Mouse (Mus musculus): Measurements from ENCODE around the gene Zfp334. TPM values are rescaled to one million over a fixed set of nuclear protein-coding genes. Genes with fewer than 3 reads are reported as not detected.

Zfp334 gene
- polyA plus RNA-seq, 1 experiment from 2014 or later, result 8.9 TPM

GRCm38 (mm10) chr2:165407700-165408301, 19.7 kb upstream of the Zfp334 start:
- no peaks in the 10 kb centered on the region for H3K4me1 ChIP-seq (ENCODE audit: insufficient read depth, low read length)
- no peaks in the 10 kb centered on the region; the same call in 1 of the 2 replicates for H3K9me3 ChIP-seq (ENCODE audit: low read length)
- no peak overlapping the region for H3K27ac ChIP-seq (ENCODE audit: low read length)
- H3K9ac ChIP-seq (replicated peaks; ENCODE audit: low read length), result no peak overlapping the region
- no peak overlapping the region for H3K4me3 ChIP-seq (ENCODE audit: low read length)
- WGBS, result 48% methylated on average over 10 of the region's 10 CpGs
- H3K36me3 ChIP-seq (ENCODE audit: insufficient read depth, low read length), result no peaks in the 10 kb centered on the region
- no peaks in the 10 kb centered on the region for H3K27me3 ChIP-seq (ENCODE audit: insufficient read depth, low read length)
- H3K4me2 ChIP-seq (replicated peaks; ENCODE audit: low read depth, low read length), result no peak overlapping the region
- no peak for ATAC-seq (ENCODE audit: low FRiP score, low TSS enrichment)

DNA sequence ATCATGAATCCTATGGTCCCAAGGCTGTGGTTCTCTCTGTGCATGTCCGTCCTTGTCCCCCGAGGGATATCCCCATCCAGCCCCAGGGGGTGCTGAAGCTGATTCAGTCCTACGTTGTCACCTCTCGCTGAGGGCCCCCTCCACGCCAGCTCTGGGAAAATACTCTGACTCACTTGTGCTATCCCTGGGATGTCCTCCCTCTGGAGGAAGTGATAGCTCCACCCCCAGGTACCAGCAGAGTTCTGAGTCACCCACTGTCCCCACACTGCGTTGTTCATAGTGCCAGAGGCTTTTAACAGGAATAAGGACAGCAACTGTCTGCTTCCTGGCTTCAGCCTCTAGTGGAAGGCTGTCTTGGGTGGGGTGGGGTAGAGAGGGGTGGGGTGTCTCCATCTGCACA, 17.3 kb upstream of the Zfp334 start:
- H3K9me3 ChIP-seq (ENCODE audit: low read length), result no peaks in the 10 kb centered on the region; the same call in 1 of the 2 replicates
- no peak overlapping the region for H3K27ac ChIP-seq (ENCODE audit: low read length)
- 55% methylated on average over 6 of the region's 6 CpGs for WGBS
- no peaks in the 10 kb centered on the region for H3K4me1 ChIP-seq (ENCODE audit: insufficient read depth, low read length)
- no peaks in the 10 kb centered on the region for H3K27me3 ChIP-seq (ENCODE audit: insufficient read depth, low read length)
- no peak overlapping the region for H3K4me3 ChIP-seq (ENCODE audit: low read length)
- no peak overlapping the region for H3K4me2 ChIP-seq (replicated peaks; ENCODE audit: low read depth, low read length)
- ATAC-seq (ENCODE audit: low FRiP score, low TSS enrichment), result no peak
- H3K9ac ChIP-seq (replicated peaks; ENCODE audit: low read length), result no peak overlapping the region
- no peaks in the 10 kb centered on the region for H3K36me3 ChIP-seq (ENCODE audit: insufficient read depth, low read length)

DNA sequence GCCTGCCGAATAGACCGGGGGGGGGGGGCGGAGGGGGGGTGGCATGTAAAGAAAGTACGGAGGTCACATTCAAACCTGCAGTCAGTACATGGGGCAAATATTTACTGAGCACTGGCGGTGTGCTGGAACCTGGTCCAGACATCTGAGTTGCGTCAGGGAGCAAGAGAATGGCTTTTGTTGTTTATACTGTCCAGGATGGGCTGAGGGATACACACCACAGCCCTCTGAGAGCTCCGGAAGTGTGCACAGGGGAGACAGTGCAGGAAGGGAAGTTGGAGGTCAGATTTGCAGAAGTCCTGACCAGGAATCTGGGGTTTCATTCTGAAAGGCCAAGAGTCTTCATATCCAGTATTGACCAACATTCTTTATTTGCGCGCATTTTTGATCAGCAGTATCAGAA, 16.9 kb upstream of the Zfp334 start:
- ATAC-seq (ENCODE audit: low FRiP score, low TSS enrichment), result no peak
- Histone ChIP-seq H3K4me1 (ENCODE audit: insufficient read depth, low read length) (no peaks in the 10 kb centered on the region), H3K27me3 (ENCODE audit: insufficient read depth, low read length) (no peaks in the 10 kb centered on the region), H3K4me3 (ENCODE audit: low read length) (no peak overlapping the region), H3K36me3 (ENCODE audit: insufficient read depth, low read length) (no peaks in the 10 kb centered on the region), H3K9me3 (ENCODE audit: low read length) (no peaks in the 10 kb centered on the region; the same call in 1 of the 2 replicates), H3K9ac (replicated peaks; ENCODE audit: low read length) (no peak overlapping the region), H3K27ac (ENCODE audit: low read length) (no peak overlapping the region), H3K4me2 (replicated peaks; ENCODE audit: low read depth, low read length) (no peak overlapping the region)
- 64% methylated on average over 9 of the region's 9 CpGs for WGBS

DNA sequence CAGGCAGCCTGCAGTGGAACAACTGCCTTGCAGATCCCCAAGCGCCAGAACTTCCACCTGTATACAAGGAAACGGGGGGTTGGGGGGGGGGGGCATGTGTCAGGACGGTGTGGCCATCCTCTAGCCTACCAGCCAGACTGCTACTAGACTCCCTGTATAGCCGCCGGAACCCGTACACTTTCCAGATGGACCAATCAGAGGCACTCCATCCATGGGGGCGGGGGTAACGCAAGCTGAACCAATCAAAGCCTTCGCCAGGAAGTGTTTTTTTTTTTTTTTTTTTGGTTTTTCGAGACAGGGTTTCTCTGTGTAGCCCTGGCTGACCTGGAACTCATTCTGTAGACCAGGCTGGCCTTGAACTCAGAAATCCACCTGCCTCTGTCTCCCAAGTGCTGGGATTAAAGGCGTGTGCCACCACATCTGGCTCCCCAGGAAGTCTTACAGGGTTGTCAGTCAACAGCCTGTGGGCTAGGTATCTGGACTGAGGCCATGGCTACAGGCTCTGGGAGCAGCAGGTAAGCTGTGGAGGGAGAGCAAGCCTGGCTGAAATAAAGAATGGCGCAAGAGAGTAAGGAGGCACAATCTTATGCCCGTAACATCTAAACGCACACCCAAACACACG, 10.2 kb upstream of the Zfp334 start:
- H3K9ac ChIP-seq (replicated peaks; ENCODE audit: low read length), result no peak overlapping the region
- no peaks in the 10 kb centered on the region for H3K36me3 ChIP-seq (ENCODE audit: insufficient read depth, low read length)
- H3K9me3 ChIP-seq (ENCODE audit: low read length), result peaks cover 4% of the 10 kb centered on the region; the same call in 1 of the 2 replicates
- H3K4me1 ChIP-seq (ENCODE audit: insufficient read depth, low read length), result peaks cover 8% of the 10 kb centered on the region; the same call in 1 of the 2 replicates
- no peak for ATAC-seq (ENCODE audit: low FRiP score, low TSS enrichment)
- H3K4me3 ChIP-seq (ENCODE audit: low read length), result no peak overlapping the region
- no peak overlapping the region for H3K27ac ChIP-seq (ENCODE audit: low read length)
- no peaks in the 10 kb centered on the region for H3K27me3 ChIP-seq (ENCODE audit: insufficient read depth, low read length)
- H3K4me2 ChIP-seq (replicated peaks; ENCODE audit: low read depth, low read length), result no peak overlapping the region
- WGBS, result 61% methylated on average over 15 of the region's 15 CpGs

DNA sequence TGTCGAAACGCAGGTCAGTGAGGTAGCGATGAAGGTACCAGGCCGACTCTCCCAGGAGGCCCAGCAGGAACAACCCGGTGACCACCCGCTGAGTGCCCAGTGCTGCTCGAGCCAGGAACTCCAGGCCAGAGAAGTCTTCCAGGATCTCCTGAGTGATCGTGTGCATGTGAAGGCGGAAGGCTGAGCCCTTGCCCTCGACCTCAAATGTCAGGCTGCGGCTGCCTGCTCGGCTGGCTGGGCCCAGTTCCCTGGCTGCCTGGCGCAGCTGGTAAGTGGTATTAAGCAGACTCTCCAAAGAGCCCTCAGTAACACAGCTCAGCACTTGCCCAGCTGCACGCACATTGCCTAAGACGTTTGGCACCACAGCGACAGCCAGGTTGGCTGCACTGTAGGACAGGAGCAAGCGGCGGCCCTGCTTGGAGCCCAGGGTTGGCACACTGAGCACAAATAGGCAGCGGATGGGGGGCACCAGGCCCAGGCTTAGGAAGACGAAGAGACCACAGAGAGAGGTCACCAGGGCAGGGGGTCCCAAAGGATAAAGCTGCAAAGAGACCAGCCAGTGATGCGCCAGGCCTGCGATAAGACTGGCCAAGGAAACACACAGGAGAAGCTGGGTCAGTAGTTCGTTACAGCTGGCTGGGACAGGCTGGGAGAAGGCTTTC, 9.6 kb upstream of the Zfp334 start:
- no peak overlapping the region for H3K4me2 ChIP-seq (replicated peaks; ENCODE audit: low read depth, low read length)
- H3K4me1 ChIP-seq (ENCODE audit: insufficient read depth, low read length), result peaks cover 8% of the 10 kb centered on the region; the same call in 1 of the 2 replicates
- no peak for ATAC-seq (ENCODE audit: low FRiP score, low TSS enrichment)
- H3K36me3 ChIP-seq (ENCODE audit: insufficient read depth, low read length), result no peaks in the 10 kb centered on the region
- no peak overlapping the region for H3K27ac ChIP-seq (ENCODE audit: low read length)
- no peak overlapping the region for H3K9ac ChIP-seq (replicated peaks; ENCODE audit: low read length)
- no peaks in the 10 kb centered on the region for H3K27me3 ChIP-seq (ENCODE audit: insufficient read depth, low read length)
- no peak overlapping the region for H3K4me3 ChIP-seq (ENCODE audit: low read length)
- peaks cover 4% of the 10 kb centered on the region; the same call in 1 of the 2 replicates for H3K9me3 ChIP-seq (ENCODE audit: low read length)
- 72% methylated on average over 23 of the region's 23 CpGs for WGBS

- H3K4me3 ChIP-seq (ENCODE audit: low read length), result no peak overlapping the region
- no peak for ATAC-seq (ENCODE audit: low FRiP score, low TSS enrichment)
- 51% methylated on average over 20 of the region's 20 CpGs for WGBS
- no peak overlapping the region for H3K4me2 ChIP-seq (replicated peaks; ENCODE audit: low read depth, low read length)
- no peak overlapping the region for H3K9ac ChIP-seq (replicated peaks; ENCODE audit: low read length)
- no peaks in the 10 kb centered on the region for H3K27me3 ChIP-seq (ENCODE audit: insufficient read depth, low read length)
- H3K27ac ChIP-seq (ENCODE audit: low read length), result no peak overlapping the region
- peaks cover 8% of the 10 kb centered on the region; the same call in 1 of the 2 replicates for H3K4me1 ChIP-seq (ENCODE audit: insufficient read depth, low read length)
- no peaks in the 10 kb centered on the region for H3K36me3 ChIP-seq (ENCODE audit: insufficient read depth, low read length)
- H3K9me3 ChIP-seq (ENCODE audit: low read length), result peaks cover 4% of the 10 kb centered on the region; the same call in 1 of the 2 replicates
Observed at GRCm38 (mm10) chr2:165396831-165397501, 8.9 kb upstream of the Zfp334 start.

DNA sequence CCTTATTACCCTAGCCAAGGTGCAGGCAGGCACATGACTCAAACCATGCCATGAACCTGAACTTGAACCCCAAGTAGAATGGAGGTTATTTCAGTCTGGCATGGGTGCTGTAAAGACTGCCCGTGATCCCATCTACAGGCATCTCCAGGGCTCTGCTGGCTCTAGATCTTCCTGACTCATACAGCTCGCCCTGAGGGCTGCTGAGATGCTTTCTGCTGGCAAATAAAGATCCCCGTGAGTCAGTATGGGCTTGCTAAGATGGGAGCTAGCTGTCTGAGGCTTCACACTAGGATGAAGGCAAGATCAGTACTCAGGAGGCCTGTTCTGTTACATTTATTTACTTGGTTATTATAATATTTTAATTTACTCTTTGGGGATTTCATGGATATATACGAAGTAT, 4.1 kb upstream of the Zfp334 start:
- 85% methylated on average over 4 of the region's 4 CpGs for WGBS
- no peak for ATAC-seq (ENCODE audit: low FRiP score, low TSS enrichment)
- no peaks in the 10 kb centered on the region for H3K36me3 ChIP-seq (ENCODE audit: insufficient read depth, low read length)
- no peak overlapping the region for H3K27ac ChIP-seq (ENCODE audit: low read length)
- H3K9ac ChIP-seq (replicated peaks; ENCODE audit: low read length), result no peak overlapping the region
- H3K9me3 ChIP-seq (ENCODE audit: low read length), result peaks cover 4% of the 10 kb centered on the region; the same call in 1 of the 2 replicates
- no peak overlapping the region for H3K4me3 ChIP-seq (ENCODE audit: low read length)
- H3K4me2 ChIP-seq (replicated peaks; ENCODE audit: low read depth, low read length), result no peak overlapping the region
- peaks cover 9% of the 10 kb centered on the region; the same call in 1 of the 2 replicates for H3K4me1 ChIP-seq (ENCODE audit: insufficient read depth, low read length)
- H3K27me3 ChIP-seq (ENCODE audit: insufficient read depth, low read length), result no peaks in the 10 kb centered on the region

GRCm38 (mm10) chr2:165391561-165391960, 3.5 kb upstream of the Zfp334 start:
- WGBS, result 15% methylated on average over 8 of the region's 8 CpGs
- Histone ChIP-seq H3K36me3 (ENCODE audit: insufficient read depth, low read length) (peaks cover 2% of the 10 kb centered on the region; the same call in 1 of the 2 replicates), H3K9ac (replicated peaks; ENCODE audit: low read length) (no peak overlapping the region), H3K27me3 (ENCODE audit: insufficient read depth, low read length) (no peaks in the 10 kb centered on the region), H3K4me1 (ENCODE audit: insufficient read depth, low read length) (peaks cover 8% of the 10 kb centered on the region), H3K27ac (ENCODE audit: low read length) (no peak overlapping the region), H3K4me3 (ENCODE audit: low read length) (no peak overlapping the region), H3K9me3 (ENCODE audit: low read length) (peaks cover 4% of the 10 kb centered on the region; the same call in 1 of the 2 replicates), H3K4me2 (replicated peaks; ENCODE audit: low read depth, low read length) (no peak overlapping the region)
- ATAC-seq (ENCODE audit: low FRiP score, low TSS enrichment), result no peak

DNA sequence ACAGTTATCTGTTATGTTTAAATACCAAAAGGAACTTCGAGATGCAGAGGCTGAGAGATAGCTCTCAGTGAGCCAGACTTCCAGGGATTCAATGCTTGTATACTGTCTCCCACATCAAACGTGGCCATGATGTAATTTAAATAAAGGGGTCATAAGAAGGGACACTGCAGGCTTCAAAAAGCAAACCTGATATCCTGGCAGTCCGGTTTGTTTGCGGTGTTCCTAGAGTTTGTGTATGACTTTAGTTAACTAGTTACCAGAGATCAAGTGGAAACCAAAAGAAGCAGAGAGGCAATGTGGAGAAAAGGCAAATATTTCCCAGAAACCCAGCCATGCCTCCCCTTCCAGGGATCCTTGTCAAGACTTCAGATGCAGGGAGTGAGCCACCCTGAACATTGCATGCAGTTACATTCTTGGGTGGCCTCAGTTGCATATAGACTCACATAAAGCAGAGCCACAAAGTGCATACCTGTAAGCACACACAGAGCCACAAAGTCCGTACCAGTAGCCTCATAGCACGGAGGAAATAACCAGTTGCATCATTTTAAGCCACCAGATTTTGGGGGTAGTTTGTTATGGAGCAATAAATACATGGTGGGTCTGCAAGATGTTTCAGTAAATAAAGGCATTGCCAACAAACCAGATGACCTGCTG, 1.4 kb upstream of the Zfp334 start:
- Histone ChIP-seq H3K27ac (ENCODE audit: low read length) (no peak overlapping the region), H3K4me3 (ENCODE audit: low read length) (no peak overlapping the region), H3K4me1 (ENCODE audit: insufficient read depth, low read length) (peaks cover 8% of the 10 kb centered on the region), H3K36me3 (ENCODE audit: insufficient read depth, low read length) (peaks cover 22% of the 10 kb centered on the region), H3K4me2 (replicated peaks; ENCODE audit: low read depth, low read length) (no peak overlapping the region), H3K9ac (replicated peaks; ENCODE audit: low read length) (no peak overlapping the region), H3K27me3 (ENCODE audit: insufficient read depth, low read length) (no peaks in the 10 kb centered on the region), H3K9me3 (ENCODE audit: low read length) (peaks cover 4% of the 10 kb centered on the region; the same call in 1 of the 2 replicates)
- WGBS, result 70% methylated on average over 6 of the region's 6 CpGs
- ATAC-seq (ENCODE audit: low FRiP score, low TSS enrichment), result no peak

All from kidney, embryonic 16.5 days (tissue).